Mouse (Mus musculus) stomach, postnatal 0 days (tissue): ENCODE results near the gene Tmem9. TPM values are rescaled to one million over a fixed set of nuclear protein-coding genes. Genes with fewer than 3 reads are reported as not detected.
A peak's percentile ranks its signal among the peaks of the same experiment; 100 is the strongest.

Experiments used
- ATAC-seq: fragments of 200-750 bp; cut with Nextera tagmentation; 2 replicates; pipeline ENCODE4 v1.8.0; 2017; ENCODE audit not compliant: low FRiP score, low TSS enrichment
- DNase-seq: peaks from one replicate; pipeline ENCODE4 v3.0.0-alpha.2; 2016; ENCODE audit warnings: low spot score
- H3K27ac ChIP-seq: fragments of 300-500 bp; sonication (generic); replicated peaks from 2 replicates; pipeline ENCODE4 v1.5.1; 2014; ENCODE audit warnings: mild to moderate bottlenecking, control low read depth
- H3K27me3 ChIP-seq: fragments of 300-500 bp; sonication (generic); 2 replicates; pipeline ENCODE4 v1.6.1; 2014; ENCODE audit warnings: low read length; ENCODE audit not compliant: control insufficient read depth, insufficient read depth
- H3K36me3 ChIP-seq: fragments of 300-500 bp; sonication (generic); 2 replicates; pipeline ENCODE4 v1.6.1; 2014; ENCODE audit warnings: low read length, mixed read lengths; ENCODE audit not compliant: control insufficient read depth, insufficient read depth
- H3K4me1 ChIP-seq: fragments of 300-500 bp; sonication (generic); replicated peaks from 2 replicates; pipeline ENCODE4 v1.6.1; 2014; ENCODE audit warnings: antibody characterized with exemption; ENCODE audit not compliant: control insufficient read depth, insufficient read depth
- H3K4me2 ChIP-seq: fragments of 300-500 bp; sonication (generic); replicated peaks from 2 replicates; pipeline ENCODE4 v1.6.1; 2014; ENCODE audit warnings: low read depth, mild to moderate bottlenecking, control low read depth, moderate library complexity
- H3K4me3 ChIP-seq: fragments of 300-500 bp; sonication (generic); 2 replicates; pipeline ENCODE4 v1.5.1; 2014; ENCODE audit warnings: low read depth, low read length, control low read depth
- H3K9ac ChIP-seq: fragments of 300-500 bp; sonication (generic); 2 replicates; pipeline ENCODE4 v1.6.1; 2014; ENCODE audit warnings: mild to moderate bottlenecking, low read length, control low read depth, mixed read lengths
- H3K9me3 ChIP-seq: fragments of 300-500 bp; sonication (generic); 2 replicates; pipeline ENCODE4 v1.6.1; 2016; ENCODE audit warnings: low read length; ENCODE audit not compliant: control insufficient read depth
- CTCF ChIP-seq: IDR thresholded peaks from 2 replicates; pipeline ENCODE4 v1.5.1; 2016; ENCODE audit warnings: antibody characterized with exemption, low read depth, mild to moderate bottlenecking, moderate library complexity
- EP300 ChIP-seq: optimal IDR thresholded peaks from 2 replicates; pipeline ENCODE3; 2016; ENCODE audit warnings: antibody characterized with exemption
- WGBS: fragments of 180-500 bp; shearing (Covaris S2); extraction: QIAGEN DNeasy Blood & Tissue Kit; methylation state at CpG from one replicate; pipeline ENCODE4 v1.1.7; 2014; 5-methylcytosine and 5-hydroxymethylcytosine counted together
- polyA plus RNA-seq: library from polyadenylated mRNA; unstranded; fragments of >200 nt; fragmentation: Nextera tagmentation; extraction: Ambion mirVana; gene quantifications from 2 replicates; pipeline ENCODE4 v1.2.1, GENCODE M21; 2015

Gene Tmem9
- polyA plus RNA-seq, 1 experiment from 2014 or later, result 65.9 TPM

DNA sequence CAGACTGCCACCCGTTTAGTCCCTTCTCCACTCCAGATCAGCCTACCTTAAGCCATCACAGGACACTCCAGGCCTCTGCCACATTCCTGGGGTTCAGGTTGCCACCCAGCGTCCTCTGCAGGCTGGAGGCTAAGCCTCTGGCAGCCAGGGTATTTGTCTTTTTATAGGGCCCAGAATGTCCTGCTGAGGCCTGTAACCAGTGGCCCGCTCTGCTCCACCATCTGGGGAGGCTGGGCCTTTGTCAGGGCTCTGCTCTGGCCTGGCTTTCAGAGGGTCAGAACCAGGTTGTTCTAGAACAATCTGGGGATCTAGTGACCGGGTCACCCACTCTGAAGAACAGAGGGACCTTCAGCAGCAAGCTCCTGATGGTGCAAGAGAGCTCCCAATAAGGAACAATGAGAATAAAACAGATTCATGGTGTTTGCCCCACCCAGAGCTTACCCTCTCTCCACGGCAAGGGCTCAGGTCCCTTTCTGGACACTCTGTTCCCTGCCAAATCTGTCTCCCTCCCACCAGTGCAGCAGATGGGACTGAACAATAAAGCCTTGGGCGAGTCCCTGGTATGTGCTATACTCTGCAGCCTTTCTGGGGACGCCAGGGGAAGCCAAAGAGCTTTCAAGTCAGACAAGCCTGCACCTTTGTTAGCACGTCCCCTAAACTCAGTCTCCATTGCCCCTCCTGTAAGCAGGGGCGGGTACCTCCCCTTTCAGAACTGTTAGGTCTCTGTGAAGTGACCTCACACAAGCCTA lies 53.3 kb downstream of the Tmem9 start:
- Histone ChIP-seq H3K4me1 (no peaks in the 10 kb centered on the region), H3K9me3 (no peaks in the 10 kb centered on the region), H3K4me3 (no peak overlapping the region), H3K9ac (no peak overlapping the region), H3K36me3 (no peaks in the 10 kb centered on the region), H3K27me3 (no peaks in the 10 kb centered on the region), H3K4me2 (no peak overlapping the region), H3K27ac (no peak overlapping the region)
- 55% methylated on average over 9 of the region's 9 CpGs for WGBS
- no peak for TF ChIP-seq EP300
- TF ChIP-seq CTCF, result no peak
- DNase-seq (peak; percentile 25), ATAC-seq (peak; percentile 25; the same call in 1 of the 2 replicates)

GRCm38 (mm10) chr1:136061790-136062141 lies 53.8 kb downstream of the Tmem9 start:
- no peak for ATAC-seq
- WGBS, result 77% methylated on average over 7 of the region's 7 CpGs

GRCm38 (mm10) chr1:136063991-136064390 lies 56.0 kb downstream of the Tmem9 start:
- Histone ChIP-seq H3K27me3 (no peaks in the 10 kb centered on the region), H3K36me3 (no peaks in the 10 kb centered on the region), H3K9me3 (no peaks in the 10 kb centered on the region), H3K4me3 (no peak overlapping the region), H3K4me2 (no peak overlapping the region), H3K27ac (no peak overlapping the region), H3K9ac (no peak overlapping the region), H3K4me1 (no peaks in the 10 kb centered on the region)
- no peak for ATAC-seq
- WGBS, result 66% methylated on average over 5 of the region's 5 CpGs
- no peak for TF ChIP-seq EP300
- no peak for TF ChIP-seq CTCF
- no peak for DNase-seq

More at GRCm38 (mm10) chr1:136061790-136062141, 53.8 kb downstream of the Tmem9 start:
- no peak overlapping the region for H3K4me3 ChIP-seq
- H3K9me3 ChIP-seq, result no peaks in the 10 kb centered on the region
- H3K4me2 ChIP-seq, result no peak overlapping the region
- no peak overlapping the region for H3K9ac ChIP-seq
- TF ChIP-seq EP300 (no peak), CTCF (no peak)
- no peak overlapping the region for H3K27ac ChIP-seq
- no peaks in the 10 kb centered on the region for H3K36me3 ChIP-seq
- H3K27me3 ChIP-seq, result no peaks in the 10 kb centered on the region
- no peak for DNase-seq
- H3K4me1 ChIP-seq, result no peaks in the 10 kb centered on the region

- Histone ChIP-seq H3K4me1 (no peaks in the 10 kb centered on the region), H3K9me3 (no peaks in the 10 kb centered on the region), H3K9ac (no peak overlapping the region), H3K4me3 (no peak overlapping the region), H3K4me2 (no peak overlapping the region), H3K36me3 (no peaks in the 10 kb centered on the region), H3K27me3 (no peaks in the 10 kb centered on the region), H3K27ac (no peak overlapping the region)
- no peak for ATAC-seq
- TF ChIP-seq CTCF, result no peak
- no peak for TF ChIP-seq EP300
- 83% methylated on average over 1 of the region's 1 CpGs for WGBS
- no peak for DNase-seq
These were observed 58.7 kb downstream of the Tmem9 start for GRCm38 (mm10) chr1:136066621-136067020.

DNA sequence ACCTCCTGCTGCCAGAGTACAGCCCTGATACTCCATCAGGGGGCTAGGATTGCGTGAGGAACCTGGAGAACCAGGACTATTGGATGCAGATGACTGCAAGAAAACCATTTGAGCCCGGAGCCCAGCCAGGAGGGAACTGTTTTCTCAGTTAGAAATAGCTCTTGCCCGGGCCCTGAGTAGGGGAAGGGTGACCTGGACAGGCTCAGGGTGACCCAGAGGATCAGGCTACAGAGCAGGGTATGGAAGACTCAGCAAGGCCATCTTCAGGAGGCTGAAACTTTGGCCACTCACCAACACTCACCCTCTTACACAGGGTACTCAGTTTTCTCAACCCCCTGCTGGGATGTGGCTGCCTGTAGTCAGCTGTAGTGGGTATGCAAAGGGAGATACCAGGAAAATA lies 59.6 kb downstream of the Tmem9 start:
- no peaks in the 10 kb centered on the region for H3K4me1 ChIP-seq
- ATAC-seq, result no peak
- DNase-seq, result no peak
- no peaks in the 10 kb centered on the region for H3K36me3 ChIP-seq
- H3K4me2 ChIP-seq, result no peak overlapping the region
- H3K9ac ChIP-seq, result no peak overlapping the region
- H3K27me3 ChIP-seq, result no peaks in the 10 kb centered on the region
- H3K4me3 ChIP-seq, result no peak overlapping the region
- WGBS, result 71% methylated on average over 3 of the region's 3 CpGs
- no peaks in the 10 kb centered on the region for H3K9me3 ChIP-seq
- TF ChIP-seq CTCF (no peak), EP300 (no peak)
- no peak overlapping the region for H3K27ac ChIP-seq

GRCm38 (mm10) chr1:136076086-136076485 lies 68.1 kb downstream of the Tmem9 start:
- DNase-seq (peak; percentile 77), ATAC-seq (peak; percentile 81)
- Histone ChIP-seq H3K9ac (no peak overlapping the region), H3K4me1 (no peaks in the 10 kb centered on the region), H3K9me3 (no peaks in the 10 kb centered on the region), H3K4me2 (no peak overlapping the region), H3K36me3 (no peaks in the 10 kb centered on the region), H3K27ac (no peak overlapping the region), H3K4me3 (no peak overlapping the region), H3K27me3 (no peaks in the 10 kb centered on the region)
- TF ChIP-seq EP300, result no peak
- TF ChIP-seq CTCF, result peak; percentile 85
- 7% methylated on average over 3 of the region's 3 CpGs for WGBS
